Mouse (Mus musculus) hindbrain, embryonic 13.5 days (tissue): ENCODE results near the gene Car6. TPM values are rescaled to one million over a fixed set of nuclear protein-coding genes. Genes with fewer than 3 reads are reported as not detected.

Source experiments
- ATAC-seq: fragments of 200-750 bp; cut with Nextera tagmentation; 2 replicates; pipeline ENCODE4 v1.8.0; 2017; ENCODE audit warnings: moderate TSS enrichment; ENCODE audit not compliant: low FRiP score
- H3K27ac ChIP-seq: fragments of 300-500 bp; sonication (generic); 2 replicates; pipeline ENCODE4 v1.5.1; 2015; ENCODE audit warnings: inconsistent platforms, mild to moderate bottlenecking, moderate library complexity
- H3K27me3 ChIP-seq: fragments of 300-500 bp; sonication (generic); 2 replicates; pipeline ENCODE4 v1.6.1; 2015; ENCODE audit warnings: mild to moderate bottlenecking, inconsistent platforms
- H3K36me3 ChIP-seq: fragments of 300-500 bp; sonication (generic); 2 replicates; pipeline ENCODE4 v1.6.1; 2015; ENCODE audit warnings: mild to moderate bottlenecking, inconsistent platforms
- H3K4me1 ChIP-seq: fragments of 300-500 bp; sonication (generic); replicated peaks from 2 replicates; pipeline ENCODE4 v1.6.1; 2015; ENCODE audit warnings: inconsistent platforms
- H3K4me2 ChIP-seq: fragments of 300-500 bp; sonication (generic); 2 replicates; pipeline ENCODE4 v1.6.1; 2015; ENCODE audit warnings: inconsistent platforms, mild to moderate bottlenecking, moderate library complexity
- H3K4me3 ChIP-seq: fragments of 300-500 bp; sonication (generic); 2 replicates; pipeline ENCODE4 v1.5.1; 2015; ENCODE audit warnings: mild to moderate bottlenecking, inconsistent platforms
- H3K9ac ChIP-seq: fragments of 300-500 bp; sonication (generic); 2 replicates; pipeline ENCODE4 v1.6.1; 2015; ENCODE audit warnings: mild to moderate bottlenecking, inconsistent platforms
- H3K9me3 ChIP-seq: fragments of 300-500 bp; sonication (generic); 2 replicates; pipeline ENCODE4 v1.6.1; 2016; ENCODE audit warnings: inconsistent platforms
- WGBS: fragments of 180-500 bp; shearing (Covaris S2); methylation state at CpG from one replicate; pipeline ENCODE4 v1.1.7; 2015; 5-methylcytosine and 5-hydroxymethylcytosine counted together
- polyA plus RNA-seq: library from polyadenylated mRNA; unstranded; fragments of >200 nt; fragmentation: Nextera tagmentation; extraction: Ambion mirVana; gene quantifications from 2 replicates; pipeline ENCODE4 v1.2.1, GENCODE M21; 2015

Car6 gene
- polyA plus RNA-seq, 1 experiment from 2014 or later = not detected

- no peak overlapping the region for H3K4me2 ChIP-seq
- no peaks in the 10 kb centered on the region for H3K9me3 ChIP-seq
- H3K9ac ChIP-seq = no peak overlapping the region
- H3K36me3 ChIP-seq = no peaks in the 10 kb centered on the region
- 94% methylated on average over 14 of the region's 14 CpGs for WGBS
- H3K27me3 ChIP-seq = no peaks in the 10 kb centered on the region
- no peak overlapping the region for H3K27ac ChIP-seq
- 0 out of 2 replicates have a peak, but pooled peaks cover 2% of the 10 kb centered on the region for H3K4me1 ChIP-seq
- no peak for ATAC-seq
- no peak overlapping the region for H3K4me3 ChIP-seq
Measured at GRCm38 (mm10) chr4:150174027-150174426, 27.1 kb downstream of the Car6 start.

- Histone ChIP-seq H3K27ac (no peak overlapping the region), H3K4me3 (no peak overlapping the region), H3K4me2 (no peak overlapping the region), H3K4me1 (0 out of 2 replicates have a peak, but pooled peaks cover 2% of the 10 kb centered on the region), H3K9me3 (no peaks in the 10 kb centered on the region), H3K9ac (no peak overlapping the region), H3K27me3 (no peaks in the 10 kb centered on the region), H3K36me3 (no peaks in the 10 kb centered on the region)
- ATAC-seq = no peak
- WGBS = 61% methylated on average over 10 of the region's 10 CpGs
Measured at GRCm38 (mm10) chr4:150173281-150173680, 27.9 kb downstream of the Car6 start.

GRCm38 (mm10) chr4:150172107-150172506 is 29.0 kb downstream of the Car6 start:
- Histone ChIP-seq H3K27ac (no peak overlapping the region), H3K27me3 (no peaks in the 10 kb centered on the region), H3K4me2 (no peak overlapping the region), H3K36me3 (no peaks in the 10 kb centered on the region), H3K9me3 (no peaks in the 10 kb centered on the region), H3K9ac (no peak overlapping the region), H3K4me1 (0 out of 2 replicates have a peak, but pooled peaks cover 2% of the 10 kb centered on the region), H3K4me3 (no peak overlapping the region)
- 73% methylated on average over 8 of the region's 8 CpGs for WGBS
- no peak for ATAC-seq

GRCm38 (mm10) chr4:150168406-150168805 is 32.7 kb downstream of the Car6 start:
- no peak overlapping the region for H3K9ac ChIP-seq
- H3K4me3 ChIP-seq = no peak overlapping the region
- no peaks in the 10 kb centered on the region for H3K27me3 ChIP-seq
- ATAC-seq = no peak
- H3K9me3 ChIP-seq = no peaks in the 10 kb centered on the region
- H3K4me2 ChIP-seq = no peak overlapping the region
- no peaks in the 10 kb centered on the region for H3K36me3 ChIP-seq
- H3K27ac ChIP-seq = no peak overlapping the region
- no peaks in the 10 kb centered on the region for H3K4me1 ChIP-seq
- WGBS = 70% methylated on average over 10 of the region's 10 CpGs

- H3K4me1 ChIP-seq = no peaks in the 10 kb centered on the region
- no peak overlapping the region for H3K27ac ChIP-seq
- H3K4me2 ChIP-seq = no peak overlapping the region
- ATAC-seq = no peak
- WGBS = 50% methylated on average over 13 of the region's 13 CpGs
- no peak overlapping the region for H3K9ac ChIP-seq
- H3K36me3 ChIP-seq = no peaks in the 10 kb centered on the region
- no peak overlapping the region for H3K4me3 ChIP-seq
- 0 out of 2 replicates have a peak, but pooled peaks cover 5% of the 10 kb centered on the region for H3K9me3 ChIP-seq
- H3K27me3 ChIP-seq = no peaks in the 10 kb centered on the region
Measured at GRCm38 (mm10) chr4:150164875-150165274, 36.3 kb downstream of the Car6 start.

- H3K27ac ChIP-seq = no peak overlapping the region
- H3K9ac ChIP-seq = no peak overlapping the region
- H3K27me3 ChIP-seq = no peaks in the 10 kb centered on the region
- H3K4me3 ChIP-seq = no peak overlapping the region
- 0 out of 2 replicates have a peak, but pooled peaks cover 5% of the 10 kb centered on the region for H3K9me3 ChIP-seq
- no peak overlapping the region for H3K4me2 ChIP-seq
- no peak for ATAC-seq
- WGBS = 73% methylated on average over 13 of the region's 13 CpGs
- no peaks in the 10 kb centered on the region for H3K36me3 ChIP-seq
- no peaks in the 10 kb centered on the region for H3K4me1 ChIP-seq
Measured at GRCm38 (mm10) chr4:150162561-150163169, 38.5 kb downstream of the Car6 start.

GRCm38 (mm10) chr4:150159458-150159857 is 41.7 kb downstream of the Car6 start:
- WGBS = 74% methylated on average over 2 of the region's 2 CpGs
- H3K4me2 ChIP-seq = no peak overlapping the region
- H3K36me3 ChIP-seq = no peaks in the 10 kb centered on the region
- H3K9ac ChIP-seq = no peak overlapping the region
- no peak overlapping the region for H3K27ac ChIP-seq
- H3K27me3 ChIP-seq = no peaks in the 10 kb centered on the region
- H3K4me3 ChIP-seq = no peak overlapping the region
- ATAC-seq = no peak
- H3K9me3 ChIP-seq = 0 out of 2 replicates have a peak, but pooled peaks cover 5% of the 10 kb centered on the region
- H3K4me1 ChIP-seq = no peaks in the 10 kb centered on the region

- no peak overlapping the region for H3K4me2 ChIP-seq
- H3K36me3 ChIP-seq = no peaks in the 10 kb centered on the region
- no peak overlapping the region for H3K4me3 ChIP-seq
- no peak overlapping the region for H3K27ac ChIP-seq
- no peaks in the 10 kb centered on the region for H3K9me3 ChIP-seq
- H3K4me1 ChIP-seq = no peaks in the 10 kb centered on the region
- no peak for ATAC-seq
- no peaks in the 10 kb centered on the region for H3K27me3 ChIP-seq
- no peak overlapping the region for H3K9ac ChIP-seq
- 77% methylated on average over 14 of the region's 14 CpGs for WGBS
Measured at GRCm38 (mm10) chr4:150157348-150157882, 43.7 kb downstream of the Car6 start.

GRCm38 (mm10) chr4:150155731-150156130 is 45.4 kb downstream of the Car6 start:
- ATAC-seq = no peak
- no peaks in the 10 kb centered on the region for H3K4me1 ChIP-seq
- H3K9me3 ChIP-seq = no peaks in the 10 kb centered on the region
- H3K27me3 ChIP-seq = no peaks in the 10 kb centered on the region
- WGBS = 86% methylated on average over 4 of the region's 4 CpGs
- H3K9ac ChIP-seq = no peak overlapping the region
- no peak overlapping the region for H3K4me2 ChIP-seq
- H3K36me3 ChIP-seq = no peaks in the 10 kb centered on the region
- H3K4me3 ChIP-seq = no peak overlapping the region
- no peak overlapping the region for H3K27ac ChIP-seq

- Histone ChIP-seq H3K4me2 (no peak overlapping the region), H3K27me3 (no peaks in the 10 kb centered on the region), H3K4me3 (no peak overlapping the region), H3K4me1 (no peaks in the 10 kb centered on the region), H3K36me3 (no peaks in the 10 kb centered on the region), H3K27ac (no peak overlapping the region), H3K9ac (no peak overlapping the region), H3K9me3 (no peaks in the 10 kb centered on the region)
- no peak for ATAC-seq
- WGBS = 89% methylated on average over 4 of the region's 4 CpGs
Measured at GRCm38 (mm10) chr4:150155301-150155700, 45.8 kb downstream of the Car6 start.

- Histone ChIP-seq H3K4me2 (no peak overlapping the region), H3K27me3 (no peaks in the 10 kb centered on the region), H3K4me3 (no peak overlapping the region), H3K9me3 (peaks cover 7% of the 10 kb centered on the region), H3K27ac (no peak overlapping the region), H3K9ac (no peak overlapping the region), H3K4me1 (no peaks in the 10 kb centered on the region), H3K36me3 (no peaks in the 10 kb centered on the region)
- 88% methylated on average over 8 of the region's 8 CpGs for WGBS
- no peak for ATAC-seq
Measured at GRCm38 (mm10) chr4:150152483-150152882, 48.6 kb downstream of the Car6 start.

- Histone ChIP-seq H3K4me2 (no peak overlapping the region), H3K9ac (no peak overlapping the region), H3K4me1 (no peaks in the 10 kb centered on the region), H3K27me3 (no peaks in the 10 kb centered on the region), H3K36me3 (no peaks in the 10 kb centered on the region), H3K9me3 (peaks cover 7% of the 10 kb centered on the region), H3K27ac (no peak overlapping the region), H3K4me3 (no peak overlapping the region)
- 81% methylated on average over 7 of the region's 7 CpGs for WGBS
- no peak for ATAC-seq
Measured at GRCm38 (mm10) chr4:150151045-150151444, 50.1 kb downstream of the Car6 start.

GRCm38 (mm10) chr4:150146286-150146685 is 54.8 kb downstream of the Car6 start:
- peaks cover 7% of the 10 kb centered on the region for H3K9me3 ChIP-seq
- no peaks in the 10 kb centered on the region for H3K36me3 ChIP-seq
- no peak overlapping the region for H3K27ac ChIP-seq
- H3K4me2 ChIP-seq = no peak overlapping the region
- WGBS = 90% methylated on average over 4 of the region's 4 CpGs
- H3K27me3 ChIP-seq = no peaks in the 10 kb centered on the region
- no peak for ATAC-seq
- H3K9ac ChIP-seq = no peak overlapping the region
- H3K4me3 ChIP-seq = no peak overlapping the region
- H3K4me1 ChIP-seq = no peaks in the 10 kb centered on the region
